Mouse (Mus musculus) liver, adult 2 months (tissue): ENCODE measurements at regions not wholly inside any gene's neighbourhood (a gene's known extent, or its start where the extent isn't known, plus 50 kb on each side); places are given as distances from the start of the nearest gene placed in this dataset.

Experiments
- DNase-seq: peaks from one replicate; pipeline ENCODE4 v3.0.0-alpha.2; 2011; ENCODE audit warnings: low read depth, low spot score; ENCODE audit errors: extremely low read depth
- H3K27ac ChIP-seq: fragments of 200-500 bp; replicated peaks from 2 replicates; pipeline ENCODE4 v1.5.1; 2012; ENCODE audit warnings: low read depth, mild to moderate bottlenecking, control low read depth, inconsistent platforms, low read length; ENCODE audit not compliant: insufficient read depth
- H3K27me3 ChIP-seq: fragments of 200-500 bp; 2 replicates; pipeline ENCODE4 v1.6.1; 2012; ENCODE audit warnings: mild to moderate bottlenecking, moderate library complexity, low read length, inconsistent platforms; ENCODE audit not compliant: control insufficient read depth, insufficient read depth
- H3K36me3 ChIP-seq: fragments of 200-500 bp; 2 replicates; pipeline ENCODE4 v1.6.1; 2012; ENCODE audit warnings: low read length, inconsistent platforms; ENCODE audit not compliant: control insufficient read depth, insufficient read depth
- H3K4me1 ChIP-seq: fragments of 200-500 bp; 2 replicates; pipeline ENCODE4 v1.6.1; 2011; ENCODE audit warnings: low read length; ENCODE audit not compliant: control insufficient read depth, insufficient read depth
- H3K4me3 ChIP-seq: fragments of 200-500 bp; 2 replicates; pipeline ENCODE4 v1.5.1; 2011; ENCODE audit warnings: low read depth, mild to moderate bottlenecking, control low read depth, low read length, moderate library complexity; ENCODE audit not compliant: insufficient read depth
- H3K79me2 ChIP-seq: fragments of 200-500 bp; 2 replicates; pipeline ENCODE4 v1.6.1; 2012; ENCODE audit warnings: inconsistent platforms, mild to moderate bottlenecking, low read length, moderate library complexity; ENCODE audit not compliant: control insufficient read depth, insufficient read depth
- H3K9ac ChIP-seq: fragments of 200-500 bp; 2 replicates; pipeline ENCODE4 v1.6.1; 2012; ENCODE audit warnings: low read depth, mild to moderate bottlenecking, control low read depth, inconsistent platforms, low read length
- CTCF ChIP-seq: fragments of 200-500 bp; IDR thresholded peaks from 2 replicates; pipeline ENCODE4 v1.5.1; 2011; ENCODE audit warnings: low read depth, low read length, control low read depth
- POLR2A ChIP-seq: fragments of 200-500 bp; IDR thresholded peaks from 2 replicates; pipeline ENCODE4 v1.6.1; 2011; ENCODE audit warnings: low read length, control low read depth; ENCODE audit not compliant: insufficient read depth; ENCODE audit errors: extremely low read depth
- WGBS: fragments of 180-500 bp; shearing (Covaris S2); methylation state at CpG from one replicate; pipeline ENCODE4 v1.1.7; 2018; 5-methylcytosine and 5-hydroxymethylcytosine counted together

DNA sequence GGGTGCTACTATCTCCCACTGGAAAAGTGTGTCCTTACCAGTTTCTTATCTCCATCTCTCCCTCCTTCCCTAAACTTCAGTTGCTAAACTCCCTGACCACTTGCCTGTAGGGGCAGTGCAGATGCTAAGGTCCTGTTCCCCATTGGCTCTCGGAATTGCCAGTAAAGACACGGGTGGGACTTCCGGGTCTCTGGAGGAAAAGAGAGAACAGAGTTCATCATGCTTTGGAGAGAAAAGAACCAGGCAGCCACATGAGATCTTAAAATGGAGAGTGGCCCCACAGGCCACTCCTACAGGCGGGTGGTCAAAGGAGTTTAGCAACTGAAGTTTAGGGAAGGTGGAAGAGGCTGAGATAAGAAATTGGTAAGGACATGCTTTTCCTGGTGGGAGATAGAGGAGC, 60.3 kb upstream of the Smim23 start:
- Histone ChIP-seq H3K9ac (no peak overlapping the region), H3K27me3 (no peaks in the 10 kb centered on the region), H3K36me3 (no peaks in the 10 kb centered on the region), H3K27ac (no peak overlapping the region), H3K4me3 (no peak overlapping the region), H3K79me2 (no peaks in the 10 kb centered on the region), H3K4me1 (no peaks in the 10 kb centered on the region)
- 64% methylated on average over 4 of the region's 4 CpGs for WGBS
- TF ChIP-seq CTCF (no peak), POLR2A (no peak)
- DNase-seq: no peak

DNA sequence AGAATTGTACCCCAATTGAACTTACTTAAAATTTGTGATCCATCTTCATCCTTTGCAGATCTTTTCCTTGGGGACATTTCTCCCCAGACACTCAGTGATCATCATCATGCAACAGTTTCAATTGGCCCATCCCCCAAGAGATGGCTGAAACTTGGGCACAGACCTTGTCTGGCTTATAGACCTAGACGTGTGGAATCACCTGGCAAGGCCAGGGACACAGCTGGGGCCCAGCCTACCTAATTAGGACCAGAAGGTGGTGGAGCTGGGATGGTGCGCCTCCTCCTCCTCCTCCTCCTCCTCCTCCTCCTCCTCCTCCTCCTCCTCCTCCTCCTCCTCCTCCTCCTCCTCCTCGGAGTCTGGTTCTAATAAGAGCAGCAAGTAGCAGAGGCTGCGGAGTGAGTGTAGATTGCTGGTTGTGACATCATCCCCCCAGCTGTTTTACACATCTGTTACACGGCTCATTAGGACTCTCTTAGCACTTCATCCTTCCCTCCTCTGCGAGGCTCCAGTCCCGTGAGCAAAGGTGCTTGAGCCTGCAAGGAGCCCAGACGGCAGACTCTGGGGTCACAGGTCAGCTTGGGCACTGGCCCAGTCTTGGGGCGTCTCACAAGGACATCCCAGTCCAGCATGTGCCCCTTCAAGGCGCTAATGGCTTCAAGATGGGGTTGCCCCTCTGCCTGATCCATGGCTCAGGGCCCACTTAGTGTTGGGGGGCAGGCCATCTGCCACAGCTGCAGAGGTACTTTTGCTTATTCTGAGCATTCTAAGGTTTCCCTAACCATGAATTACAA, 58.9 kb upstream of the Smim23 start:
- Histone ChIP-seq H3K79me2 (no peaks in the 10 kb centered on the region), H3K9ac (no peak overlapping the region), H3K36me3 (no peaks in the 10 kb centered on the region), H3K4me1 (no peaks in the 10 kb centered on the region), H3K27ac (no peak overlapping the region), H3K27me3 (no peaks in the 10 kb centered on the region), H3K4me3 (no peak overlapping the region)
- 58% methylated on average over 9 of the region's 10 CpGs for WGBS
- TF ChIP-seq CTCF (no peak), POLR2A (no peak)
- DNase-seq: no peak

DNA sequence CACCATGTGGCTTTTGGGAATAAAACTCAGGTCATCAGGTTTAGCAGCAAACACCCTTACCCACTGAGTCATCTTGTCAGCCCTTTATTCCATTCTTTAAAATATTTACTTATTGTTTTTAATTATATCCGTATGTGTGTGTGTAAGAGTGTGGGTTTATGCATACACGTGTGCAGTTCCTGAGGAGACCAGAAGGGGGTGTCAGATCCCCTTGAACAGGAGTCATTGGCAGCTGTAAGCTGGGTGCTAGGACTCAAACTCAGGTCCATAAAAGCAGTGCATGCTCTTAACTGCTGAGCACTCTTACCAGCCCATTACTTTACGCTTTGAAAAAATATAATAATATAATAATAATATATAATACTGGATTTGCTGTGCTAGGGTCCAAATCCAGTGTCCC, 54.6 kb upstream of the Smim23 start:
- H3K79me2 ChIP-seq: no peaks in the 10 kb centered on the region
- no peak overlapping the region for H3K4me3 ChIP-seq
- no peak for DNase-seq
- no peaks in the 10 kb centered on the region for H3K27me3 ChIP-seq
- H3K27ac ChIP-seq: no peak overlapping the region
- H3K9ac ChIP-seq: no peak overlapping the region
- H3K36me3 ChIP-seq: no peaks in the 10 kb centered on the region
- H3K4me1 ChIP-seq: no peaks in the 10 kb centered on the region
- WGBS: 98% methylated on average over 3 of the region's 3 CpGs
- TF ChIP-seq CTCF (no peak), POLR2A (no peak)
